Mouse (Mus musculus) CD8-positive naive resting alpha-beta T cell, adult 2 months (primary cell): Measurements from ENCODE around the gene Mfn2.

Experiments used
- DNase-seq, 2 experiments: peaks; one replicate each; pipeline ENCODE4 v3.0.0; 2022; ENCODE audit warnings: low read depth in 2 of 2, low spot score in 2 of 2

The Mfn2 gene

DNA sequence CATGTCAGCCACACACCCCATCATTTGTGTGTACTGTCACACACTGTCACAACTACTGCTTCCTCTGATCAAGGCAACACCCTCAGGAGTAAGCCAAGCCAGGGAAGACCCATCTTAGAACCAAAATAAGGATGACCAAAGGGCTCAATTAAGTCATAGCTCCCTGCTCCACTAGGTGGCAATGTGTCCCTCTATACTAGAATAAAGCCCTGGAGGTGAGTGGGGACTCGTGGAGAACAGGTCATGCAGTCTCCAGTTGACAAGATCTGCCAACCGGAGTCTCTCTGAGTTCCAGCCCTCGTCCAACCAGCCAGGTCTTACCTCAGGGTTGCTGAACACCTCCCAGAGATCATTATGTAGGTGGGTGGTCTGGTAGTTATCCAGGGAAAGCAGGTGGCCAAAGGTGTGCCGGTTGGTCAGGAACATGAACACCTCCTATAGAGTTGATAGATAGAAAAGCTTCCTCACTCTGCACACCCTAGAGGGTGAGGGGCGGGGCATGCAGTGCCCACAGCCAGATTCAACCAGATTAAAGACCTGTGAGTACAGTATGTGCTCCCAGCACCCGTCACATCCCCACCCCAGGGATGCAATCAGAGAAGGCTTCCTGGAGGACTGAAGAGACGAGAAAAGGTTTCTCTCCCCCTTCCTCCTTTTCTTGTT, 14.1 kb upstream of the Mfn2 start:
- DNase-seq: no peak

GRCm38 (mm10) chr4:147909486-147909885, 5.0 kb upstream of the Mfn2 start:
- DNase-seq: no peak

- DNase-seq: no peak
Measured at GRCm38 (mm10) chr4:147906230-147906629, 1.7 kb upstream of the Mfn2 start.

- DNase-seq: no peak
Measured at GRCm38 (mm10) chr4:147905090-147905659, 671 bp upstream of the Mfn2 start.

- DNase-seq: no peak
Measured at GRCm38 (mm10) chr4:147903601-147904000, 903 bp downstream of the Mfn2 start.

DNA sequence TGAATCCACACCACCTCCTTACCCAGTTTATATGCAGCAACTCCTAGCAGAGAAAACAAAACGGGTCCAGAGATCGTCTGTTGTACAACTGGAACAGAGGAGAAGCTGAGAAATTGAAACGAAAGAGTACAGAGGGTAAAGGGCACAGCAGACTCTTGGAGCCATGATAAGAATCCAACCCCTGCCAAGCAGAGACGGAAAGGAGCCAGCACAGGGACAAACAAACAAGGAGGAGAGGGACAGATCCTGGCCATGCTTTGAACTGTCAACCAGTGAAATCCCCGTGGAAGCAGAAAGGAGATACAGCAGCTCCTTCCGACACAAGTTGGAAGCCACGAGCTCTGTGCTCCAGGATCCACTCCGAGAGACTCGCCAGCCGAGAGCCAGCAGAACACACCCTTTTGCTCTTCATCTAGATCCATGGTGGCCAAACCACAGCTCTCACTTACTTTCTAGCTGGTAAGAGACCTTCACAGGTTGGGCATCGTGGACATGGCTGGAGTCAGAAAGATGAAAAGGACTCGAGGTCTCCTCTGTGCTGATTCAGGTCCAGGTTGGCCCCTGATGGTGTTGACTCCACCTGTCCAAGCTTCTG, 1.5 kb downstream of the Mfn2 start:
- no peak for DNase-seq

DNA sequence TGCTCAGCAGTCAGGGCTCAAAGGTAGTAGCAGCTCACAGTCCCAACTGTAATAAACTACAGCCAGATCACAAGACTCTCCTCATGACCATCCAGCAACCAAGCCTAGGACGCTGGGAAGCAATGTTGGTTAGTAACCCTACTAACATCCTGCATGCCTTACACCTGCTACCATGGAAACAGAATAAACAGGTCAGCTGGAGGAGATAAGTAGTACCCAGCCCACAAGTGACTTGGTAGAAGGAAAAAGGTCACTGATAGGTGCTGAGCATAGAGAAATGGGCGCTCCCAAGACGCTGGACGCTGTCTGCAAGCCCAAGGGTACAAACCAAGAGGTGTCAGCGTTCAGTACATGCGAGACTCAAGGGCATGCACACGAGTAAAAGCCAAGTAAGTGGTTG, 4.1 kb downstream of the Mfn2 start:
- no peak for DNase-seq

GRCm38 (mm10) chr4:147897348-147897747, 7.2 kb downstream of the Mfn2 start:
- DNase-seq: no peak

DNA sequence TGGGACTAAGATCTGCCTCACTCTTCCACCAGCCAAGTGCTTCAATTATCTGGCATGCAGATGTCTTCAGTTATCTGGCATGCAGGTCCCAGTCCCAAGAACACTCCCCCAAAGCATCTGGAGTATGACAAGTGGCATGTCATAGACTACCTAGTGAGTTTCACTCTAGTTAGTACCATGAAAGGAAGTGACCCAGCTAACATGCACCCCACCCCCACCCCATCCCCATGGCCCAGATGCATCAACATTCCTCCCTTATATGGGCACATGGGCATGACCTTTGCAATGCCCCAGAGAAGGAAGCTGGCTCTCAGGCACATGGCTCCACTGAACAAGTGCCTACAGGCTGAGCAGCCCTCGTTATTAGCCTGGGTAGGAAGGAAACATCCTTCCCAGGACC, 8.1 kb downstream of the Mfn2 start:
- no peak for DNase-seq

DNA sequence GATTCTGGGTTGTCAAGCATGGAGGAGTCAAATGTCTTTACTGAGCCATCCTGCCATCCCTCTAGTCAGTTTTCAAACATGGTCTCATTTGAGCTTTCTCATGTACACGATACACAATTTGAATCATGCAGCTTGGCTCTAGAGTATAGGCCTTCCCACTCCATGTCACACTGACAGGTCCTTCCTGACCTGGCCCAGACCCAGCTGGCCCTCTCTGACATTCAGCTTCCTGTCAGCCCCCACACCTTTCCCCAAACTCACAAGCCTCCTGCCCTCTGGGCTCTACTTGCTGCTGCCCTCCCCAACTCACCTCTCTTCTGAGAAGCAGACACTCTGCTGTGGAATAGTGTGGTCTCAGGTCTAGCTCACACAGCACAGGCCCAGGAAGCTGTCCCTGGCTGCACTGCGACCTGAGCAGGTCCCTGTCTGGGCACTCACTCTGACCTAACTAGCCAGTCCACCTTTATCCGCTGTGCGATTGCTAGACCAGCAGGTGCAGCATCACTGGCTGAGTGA, 8.6 kb downstream of the Mfn2 start:
- no peak for DNase-seq

GRCm38 (mm10) chr4:147890341-147890740, 14.2 kb downstream of the Mfn2 start:
- no peak for DNase-seq

GRCm38 (mm10) chr4:147888237-147888636, 16.3 kb downstream of the Mfn2 start:
- DNase-seq: no peak

DNA sequence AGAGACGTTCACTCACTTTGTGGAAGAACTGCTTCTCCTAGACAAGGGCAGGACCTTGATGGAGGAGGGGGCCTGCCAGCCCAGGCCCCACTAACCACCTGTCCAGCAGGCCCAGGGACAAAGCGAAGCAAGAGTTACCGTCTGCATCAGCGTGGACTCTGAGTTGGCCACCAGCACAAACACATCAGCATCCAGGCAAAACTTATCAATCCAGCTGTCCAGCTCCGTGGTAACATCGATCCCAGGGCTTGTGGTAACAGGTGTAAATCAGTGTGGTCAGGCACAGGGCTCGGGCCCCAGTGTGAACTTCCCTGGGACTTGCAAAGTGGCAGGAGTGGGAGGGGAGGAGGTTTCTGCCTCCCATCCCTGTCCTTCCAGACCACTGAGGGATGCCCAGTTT, 17.2 kb downstream of the Mfn2 start:
- no peak for DNase-seq

- no peak for DNase-seq
Measured at GRCm38 (mm10) chr4:147886158-147886557, 18.3 kb downstream of the Mfn2 start.

GRCm38 (mm10) chr4:147884138-147884537, 20.4 kb downstream of the Mfn2 start:
- DNase-seq: no peak

- no peak for DNase-seq
Measured at GRCm38 (mm10) chr4:147883041-147883440, 21.5 kb downstream of the Mfn2 start.

DNA sequence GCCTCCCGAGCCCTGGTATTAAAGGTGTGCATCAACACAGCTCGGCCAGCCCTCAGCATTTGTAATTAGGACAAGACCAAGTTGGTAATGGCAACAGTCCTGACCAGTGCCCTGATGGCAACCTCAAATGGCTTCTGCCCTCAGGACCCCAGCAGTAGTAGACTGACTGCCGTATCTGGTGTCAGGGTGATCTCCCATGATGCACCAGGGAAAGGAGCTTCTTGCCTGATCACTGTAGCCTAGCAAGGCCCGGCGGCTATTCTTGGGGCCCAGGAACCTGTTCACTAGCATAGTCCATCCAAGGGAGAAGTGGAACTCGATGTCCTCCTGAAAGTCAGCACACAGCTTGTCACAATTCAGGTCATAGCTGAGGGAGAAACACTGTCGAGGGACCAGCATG, 22.7 kb downstream of the Mfn2 start:
- DNase-seq: no peak

DNA sequence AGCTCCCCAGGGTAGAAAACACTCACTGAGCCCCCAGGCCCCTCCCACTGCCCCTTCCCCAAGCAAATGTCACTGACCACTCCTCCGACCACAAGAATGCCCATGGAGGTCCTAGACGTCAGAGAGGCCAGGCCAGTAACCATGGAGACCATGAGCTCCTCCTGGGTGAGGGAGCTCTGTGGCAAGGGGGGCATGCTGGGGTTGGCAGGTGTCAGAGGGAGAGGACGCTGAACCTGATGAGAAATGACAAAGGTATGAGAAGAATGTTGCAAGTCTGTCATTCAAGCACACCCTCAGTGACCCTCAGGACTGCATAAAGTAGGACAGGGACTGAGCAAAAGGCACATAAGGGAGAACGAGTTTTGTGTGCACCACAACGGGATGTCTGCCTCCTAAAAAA, 24.6 kb downstream of the Mfn2 start:
- DNase-seq: no peak

DNA sequence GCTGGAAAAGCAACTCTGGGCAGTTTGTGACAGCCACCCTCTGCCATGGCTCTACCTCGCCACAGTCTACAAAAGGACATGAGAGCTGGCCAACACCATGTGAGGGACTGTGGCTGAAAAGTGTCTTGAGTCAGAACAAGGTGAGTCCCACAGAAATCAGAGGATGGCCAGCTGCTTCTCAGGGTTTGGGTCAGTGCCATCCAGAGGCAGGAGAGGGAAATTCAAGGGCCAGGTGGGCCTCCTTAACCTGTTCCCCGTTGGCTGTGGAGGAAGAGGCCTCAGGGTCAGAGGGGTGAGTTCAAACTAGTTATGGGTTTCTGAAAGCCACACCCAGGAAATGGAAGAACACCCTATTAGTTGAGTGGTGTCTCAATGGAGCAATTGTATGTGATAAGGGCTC, 25.0 kb downstream of the Mfn2 start:
- no peak for DNase-seq

GRCm38 (mm10) chr4:147878537-147878936, 26.0 kb downstream of the Mfn2 start:
- no peak for DNase-seq

GRCm38 (mm10) chr4:147875852-147876575, 28.5 kb downstream of the Mfn2 start:
- DNase-seq: no peak

DNA sequence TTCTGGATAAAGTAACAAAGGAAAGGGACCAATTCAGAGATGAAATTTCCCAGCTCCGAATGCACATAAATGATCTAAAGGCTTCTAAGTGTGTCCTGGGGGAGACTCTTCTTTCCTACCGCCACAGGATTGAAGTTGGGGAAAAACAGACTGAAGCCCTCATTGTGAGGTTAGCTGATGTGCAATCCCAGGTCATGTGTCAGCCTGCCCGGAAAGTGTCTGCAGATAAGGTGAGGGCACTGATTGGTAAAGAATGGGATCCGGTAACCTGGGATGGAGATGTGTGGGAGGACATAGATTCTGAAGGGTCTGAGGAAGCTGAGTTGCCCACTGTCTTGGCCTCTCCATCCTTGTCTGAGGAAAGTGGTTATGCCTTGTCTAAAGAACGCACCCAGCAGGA, 35.3 kb downstream of the Mfn2 start:
- no peak for DNase-seq
